ENCODE assay signal across 16 mouse cellular contexts in genomic region chr1:21552715-21553114, GRCm38 (mm10).
"Had no signal": no experiment of that assay in that cellular context is flagged by ENCODE, and none has a peak within 500 bp of the region (broad histone marks: within the 10 kb centered on the region; RNA-seq: fewer than 3 reads in every experiment).

No protein-coding gene starts in this region.

- ATAC-seq: lung, postnatal 0 days; midbrain, embryonic 16.5 days had no signal

- H3K36me3 ChIP-seq: limb, embryonic 13.5 days; midbrain, embryonic 12.5 days had no signal

- H3K27me3 ChIP-seq: limb, embryonic 13.5 days; midbrain, embryonic 12.5 days had no signal

- H3K27ac ChIP-seq: limb, embryonic 13.5 days; liver, embryonic 14.5 days; midbrain, embryonic 12.5 days had no signal

- H3K9me3 ChIP-seq: limb, embryonic 13.5 days; midbrain, embryonic 12.5 days had no signal

- H3K9ac ChIP-seq: limb, embryonic 13.5 days; liver, embryonic 14.5 days; midbrain, embryonic 12.5 days had no signal

- H3K4me3 ChIP-seq: limb, embryonic 13.5 days; midbrain, embryonic 12.5 days had no signal

- H3K4me2 ChIP-seq: limb, embryonic 13.5 days; midbrain, embryonic 12.5 days had no signal

- DNase-seq: kidney, adult 8-10 months; kidney, postnatal 25 days; layer of hippocampus, adult 9-11 months; layer of hippocampus, postnatal 36 days; left cerebral cortex, postnatal 4 days; lung, adult 18-20 months; lung, postnatal 4 days; right cerebral cortex, adult 18-20 months; right cerebral cortex, postnatal 25 days; thymus, adult 2 months; thymus, postnatal 36 days had no signal

- H3K4me1 ChIP-seq: limb, embryonic 13.5 days; midbrain, embryonic 12.5 days had no signal
